Mouse (Mus musculus): ENCODE results near the gene Gm20715. TPM values are rescaled to one million over a fixed set of nuclear protein-coding genes. Genes with fewer than 3 reads are reported as not detected.
"Not testable (repeated sequence)": the region's sequence is repeated elsewhere in the genome, so short reads cannot be mapped to it uniquely, and the experiment has no call there.

The Gm20715 gene
- total RNA-seq (2015; ENCODE audit: low replicate concordance) (not detected in 2 replicates), total RNA-seq (2017; ENCODE audit: low replicate concordance) (not detected in 2 replicates)

DNA sequence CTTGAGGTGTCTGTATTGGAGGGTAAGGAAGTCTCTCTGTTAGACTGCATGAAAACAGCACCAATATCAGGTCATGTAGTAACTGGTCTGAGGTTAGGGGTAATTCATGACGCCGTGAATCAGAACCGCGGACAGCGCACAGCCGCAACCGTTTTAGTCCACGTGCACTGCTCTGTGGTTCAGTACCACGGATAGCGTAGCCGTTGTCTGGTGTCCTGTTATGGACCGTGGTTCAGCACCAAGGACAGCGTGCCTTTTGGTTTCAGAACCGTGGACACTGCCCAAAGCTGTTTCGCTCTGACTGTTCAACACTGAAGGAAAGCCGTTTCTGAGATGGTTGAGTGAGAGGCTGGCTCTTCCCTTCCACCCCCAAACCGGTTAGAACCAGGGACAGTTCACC, at the start of gene Gm20715:
TSS of gene Gm20715 (plus strand) at position 235 of the 400 bp plus-strand sequence.
- ATAC-seq (replicated peaks; ENCODE audit: low FRiP score, poor library complexity, severe bottlenecking) = no peak

- ATAC-seq (replicated peaks; ENCODE audit: low FRiP score, poor library complexity, severe bottlenecking) = no peak
These were observed 49.5 kb upstream of the Gm20715 start for GRCm38 (mm10) chr7:6360477-6361060.

DNA sequence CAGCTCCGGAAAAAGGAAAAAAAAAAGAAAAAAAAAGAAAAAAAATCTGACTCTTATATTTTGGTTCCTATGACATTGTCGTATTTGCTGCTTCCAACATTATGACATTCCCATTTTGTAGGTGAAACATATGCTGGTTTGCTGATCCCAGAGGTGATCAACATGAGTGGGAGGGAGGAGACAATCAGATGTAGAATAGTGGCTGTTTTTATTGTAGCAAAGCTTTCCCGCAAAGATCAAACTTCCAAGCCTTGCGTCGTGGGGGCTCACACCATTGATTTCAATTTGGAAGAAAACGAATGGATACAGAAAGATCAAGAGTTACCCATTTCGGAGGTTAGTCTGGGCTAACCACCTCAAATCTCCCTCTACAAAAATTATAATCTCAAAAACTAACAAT, 48.3 kb upstream of the Gm20715 start:
- no peak for ATAC-seq (replicated peaks; ENCODE audit: low FRiP score, poor library complexity, severe bottlenecking)

GRCm38 (mm10) chr7:6362268-6363046, 47.6 kb upstream of the Gm20715 start:
- peak; percentile 71 for ATAC-seq (replicated peaks; ENCODE audit: low FRiP score, poor library complexity, severe bottlenecking)

DNA sequence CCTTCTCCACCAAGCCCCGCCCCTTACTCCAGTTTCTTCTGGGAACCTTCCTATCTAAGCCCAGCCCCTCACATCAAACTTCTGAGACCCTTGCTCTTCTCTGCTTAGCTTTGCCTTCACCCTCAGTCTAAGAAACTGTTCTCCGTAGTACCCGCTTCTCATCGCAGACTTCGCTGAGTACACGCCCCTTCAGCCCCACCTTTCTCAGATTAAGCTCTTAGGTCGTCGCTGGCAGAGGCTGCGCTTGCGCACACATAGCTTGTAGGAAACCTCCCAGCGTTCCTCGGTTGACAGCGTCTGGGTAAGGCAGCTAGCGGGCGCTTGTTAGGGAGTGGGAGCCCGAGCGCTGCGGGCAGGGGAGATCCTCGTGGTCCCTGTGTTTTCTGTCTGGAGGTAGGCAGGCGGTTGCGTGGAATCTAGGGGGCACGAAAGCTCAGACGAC, 47.0 kb upstream of the Gm20715 start, which contains the start of gene Zfp78:
TSS of gene Zfp78 (plus strand) at position 234 of the 442 bp plus-strand sequence.
- peak; percentile 83 for ATAC-seq (replicated peaks; ENCODE audit: low FRiP score, poor library complexity, severe bottlenecking)

- no peak for ATAC-seq (replicated peaks; ENCODE audit: low FRiP score, poor library complexity, severe bottlenecking)
These were observed 45.3 kb upstream of the Gm20715 start for GRCm38 (mm10) chr7:6364761-6365160.

DNA sequence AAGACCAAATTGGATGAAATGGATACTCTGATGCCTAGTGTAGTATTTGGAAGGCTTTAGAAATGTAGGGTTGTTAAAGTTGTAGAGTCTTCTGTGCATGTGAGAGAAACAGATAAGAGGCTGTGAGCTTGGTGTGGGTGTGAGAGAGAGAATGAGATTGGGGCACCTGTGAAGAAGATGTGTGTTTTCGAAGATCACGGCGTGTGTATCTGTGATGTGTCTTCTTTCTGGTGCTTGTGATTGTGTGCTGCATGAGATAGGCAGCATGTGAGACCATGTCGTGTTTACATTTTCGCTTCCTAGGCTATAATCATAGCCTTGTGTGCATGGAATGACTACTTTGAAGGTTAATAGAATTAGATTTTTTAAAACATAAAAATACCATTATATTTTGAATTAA, 42.9 kb upstream of the Gm20715 start:
- no peak for ATAC-seq (replicated peaks; ENCODE audit: low FRiP score, poor library complexity, severe bottlenecking)

- ATAC-seq (replicated peaks; ENCODE audit: low FRiP score, poor library complexity, severe bottlenecking) = not testable (repeated sequence)
These were observed 41.9 kb upstream of the Gm20715 start for GRCm38 (mm10) chr7:6368146-6368545.

DNA sequence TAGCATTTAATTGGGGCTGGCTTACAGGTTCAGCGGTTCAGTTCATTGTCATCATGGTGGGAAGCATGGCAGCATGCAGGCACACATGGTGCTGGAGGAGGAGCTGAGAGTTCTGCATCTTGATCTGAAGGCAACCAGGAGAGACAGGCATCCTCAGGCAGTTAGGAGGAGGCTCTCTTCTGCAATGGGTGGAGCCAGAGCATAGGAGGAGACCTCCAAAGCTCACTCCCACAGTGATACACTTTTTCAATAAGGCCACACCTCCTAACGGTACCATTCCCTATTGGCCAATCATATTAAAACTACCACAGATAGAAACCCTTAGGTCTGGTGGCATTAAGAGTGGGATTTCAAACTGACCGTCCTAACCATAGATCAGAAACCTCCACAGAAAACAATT, 40.6 kb upstream of the Gm20715 start:
- ATAC-seq (replicated peaks; ENCODE audit: low FRiP score, poor library complexity, severe bottlenecking) = no peak

DNA sequence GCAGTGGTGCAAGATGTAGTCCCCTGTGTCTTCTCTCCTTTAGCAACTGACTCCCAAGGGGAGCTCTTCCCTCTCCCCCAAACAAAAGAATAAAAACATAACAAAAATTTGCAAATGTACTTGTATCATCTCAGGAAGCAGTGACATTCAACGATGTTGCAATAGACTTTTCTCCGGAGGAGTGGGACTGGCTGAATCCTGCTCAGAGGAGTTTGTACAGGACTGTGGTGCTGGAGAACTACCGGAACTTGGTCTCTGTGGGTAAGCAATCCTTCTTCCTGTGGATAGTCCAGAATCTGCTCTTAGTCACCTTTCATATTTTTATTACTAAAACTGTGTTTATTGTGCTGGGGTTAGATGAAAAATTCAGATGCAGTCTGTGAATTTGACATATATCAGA, 37.1 kb upstream of the Gm20715 start:
- ATAC-seq (replicated peaks; ENCODE audit: low FRiP score, poor library complexity, severe bottlenecking) = no peak

DNA sequence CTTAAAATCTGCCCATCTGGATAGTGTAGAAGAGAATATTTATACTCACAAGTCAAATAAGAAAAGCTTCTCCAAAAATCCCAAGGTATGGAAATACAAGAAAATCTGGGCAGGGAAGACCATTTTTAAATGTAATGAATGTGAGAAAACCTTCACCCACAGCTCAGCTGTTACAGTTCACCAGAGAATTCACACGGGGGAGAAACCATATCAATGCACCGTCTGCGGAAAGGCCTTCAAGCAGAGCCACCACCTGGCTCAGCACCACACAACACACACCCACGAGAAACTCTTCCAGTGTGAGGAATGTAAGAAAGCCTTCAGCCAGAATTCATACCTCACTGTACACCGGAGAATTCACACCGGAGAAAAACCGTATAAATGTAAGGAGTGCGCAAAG, 31.6 kb upstream of the Gm20715 start:
- ATAC-seq (replicated peaks; ENCODE audit: low FRiP score, poor library complexity, severe bottlenecking) = no peak

DNA sequence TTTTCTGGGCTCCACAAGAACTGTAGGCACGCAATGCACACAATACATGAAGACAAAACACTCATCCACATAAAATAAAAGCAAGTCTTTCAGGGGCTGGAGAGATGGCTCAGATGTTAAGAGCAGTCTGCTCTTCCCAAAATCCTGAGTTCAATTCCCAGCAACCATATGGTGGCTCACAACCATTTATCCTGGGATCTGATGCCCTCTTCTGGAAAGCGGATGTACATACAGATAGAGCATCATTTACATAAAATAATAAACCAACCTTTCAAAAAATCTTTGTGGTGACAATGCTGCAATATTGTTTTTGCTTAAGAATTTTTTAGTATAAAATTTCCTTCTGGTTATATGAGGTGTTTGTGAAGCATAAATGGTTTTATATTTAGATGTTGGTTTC, 28.6 kb upstream of the Gm20715 start:
- ATAC-seq (replicated peaks; ENCODE audit: low FRiP score, poor library complexity, severe bottlenecking) = no peak

- peak; percentile 82 for ATAC-seq (replicated peaks; ENCODE audit: low FRiP score, poor library complexity, severe bottlenecking)
These were observed 27.0 kb upstream of the Gm20715 start, which contains the start of gene Zfp28 for GRCm38 (mm10) chr7:6383044-6383455. Zfp28 (plus strand) TSS chr7:6383295.

DNA sequence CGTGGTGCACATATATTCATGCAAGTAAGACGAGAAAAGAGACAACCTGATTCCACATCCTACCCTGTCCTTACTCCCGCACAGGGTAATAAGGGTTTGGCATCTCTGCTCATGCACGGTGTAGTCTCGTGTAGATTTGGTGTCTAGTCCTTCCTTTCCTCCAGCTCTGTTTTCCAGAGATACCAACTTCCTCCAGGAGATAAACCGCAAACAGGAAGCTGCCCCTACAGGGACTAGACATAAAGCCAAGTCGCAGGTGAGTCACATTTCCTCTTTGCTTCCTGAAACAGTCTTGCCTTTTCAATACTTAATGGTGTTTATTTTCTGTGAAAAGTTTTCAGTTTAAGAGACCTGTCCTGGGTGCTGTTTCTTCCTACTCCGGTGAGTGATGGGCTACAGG, 26.1 kb upstream of the Gm20715 start:
- ATAC-seq (replicated peaks; ENCODE audit: low FRiP score, poor library complexity, severe bottlenecking) = no peak

- ATAC-seq (replicated peaks; ENCODE audit: low FRiP score, poor library complexity, severe bottlenecking) = no peak
These were observed 23.1 kb upstream of the Gm20715 start for GRCm38 (mm10) chr7:6386995-6387394.

DNA sequence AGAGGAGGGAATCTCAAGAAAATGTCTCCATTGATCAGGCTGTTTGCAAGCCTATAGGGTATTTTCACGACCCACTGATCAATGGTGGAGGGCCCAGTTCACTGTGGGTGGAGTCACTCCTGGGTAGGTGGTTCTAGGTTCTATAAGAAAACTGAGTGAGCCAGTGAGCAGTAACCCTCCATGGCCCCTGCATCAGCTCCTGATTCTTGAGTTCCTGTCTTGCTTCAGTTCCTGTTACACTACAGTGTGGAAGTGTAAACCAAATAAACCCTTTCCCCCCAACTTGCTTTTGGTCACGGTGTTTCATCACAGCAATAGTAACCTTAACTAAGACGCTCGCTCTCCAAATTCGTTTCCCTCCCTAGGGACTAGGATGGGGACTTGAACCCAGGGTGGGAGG, 21.1 kb upstream of the Gm20715 start:
- no peak for ATAC-seq (replicated peaks; ENCODE audit: low FRiP score, poor library complexity, severe bottlenecking)

DNA sequence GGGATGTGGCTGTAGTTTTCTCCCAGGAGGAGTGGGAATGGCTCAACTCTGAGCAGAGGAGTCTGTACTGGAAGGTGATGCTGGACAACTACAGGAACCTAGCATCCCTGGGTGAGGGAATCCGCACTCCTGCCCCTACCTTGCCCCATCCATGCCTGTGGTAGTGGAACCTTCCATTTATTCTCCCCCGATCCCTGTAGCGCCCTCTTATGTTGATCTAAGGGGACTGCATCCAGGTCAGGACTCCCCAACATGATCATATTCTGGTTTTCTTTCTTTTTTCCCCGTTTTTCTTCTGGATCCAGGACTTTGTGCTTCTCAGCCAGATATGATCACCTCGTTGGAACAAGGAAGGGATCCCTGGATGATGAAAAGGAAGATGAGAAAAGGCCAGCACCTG, 20.6 kb upstream of the Gm20715 start:
- ATAC-seq (replicated peaks; ENCODE audit: low FRiP score, poor library complexity, severe bottlenecking) = no peak

DNA sequence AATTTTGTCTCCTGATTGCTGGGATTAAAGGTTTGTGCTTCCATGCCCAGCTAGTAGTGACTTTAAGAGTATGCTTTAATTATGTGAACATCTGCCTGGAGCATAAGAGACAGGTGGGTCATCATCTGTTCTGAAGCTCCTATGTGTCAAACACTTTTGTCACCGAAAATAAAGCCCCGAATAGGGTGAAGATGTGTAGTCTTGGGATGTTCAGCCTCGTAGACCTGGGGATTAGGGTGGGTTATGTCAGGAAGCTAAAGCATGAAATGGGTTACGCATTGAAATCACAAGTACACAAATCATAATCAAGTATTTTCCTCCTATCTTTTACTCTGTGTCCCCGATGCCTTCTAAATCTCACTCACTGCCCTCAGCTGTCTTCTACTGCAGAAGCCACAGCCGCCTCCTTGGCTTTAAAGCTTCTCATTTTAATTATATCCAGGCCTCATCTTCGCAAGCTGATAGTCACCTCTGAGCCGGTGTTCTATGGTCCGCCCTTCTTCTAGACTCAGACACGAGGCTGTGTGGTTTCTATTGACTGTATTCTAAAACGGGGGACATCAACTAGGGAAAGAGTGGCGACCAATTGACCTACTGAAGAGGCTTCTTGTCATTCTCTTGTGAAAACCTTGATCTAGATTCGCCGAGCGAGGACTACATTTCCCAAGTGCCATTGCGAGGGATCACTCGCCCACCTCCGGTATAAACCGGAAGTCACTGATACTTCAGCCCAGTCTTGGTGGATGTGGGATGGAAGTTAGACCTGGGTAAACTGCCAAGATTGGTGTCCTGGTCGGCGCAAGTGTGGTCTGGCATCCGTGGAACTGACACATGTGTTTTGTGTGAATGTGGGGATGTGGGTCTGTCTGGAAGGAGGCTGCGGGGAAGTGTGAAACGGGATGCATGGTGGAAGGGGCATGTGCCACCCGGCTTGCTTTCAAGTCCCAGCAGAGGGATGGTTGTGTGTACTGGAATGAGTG, 11.8 kb upstream of the Gm20715 start, which contains the start of gene Smim17:
TSS of gene Smim17 (plus strand) at position 720 of the 980 bp plus-strand sequence.
- no peak for ATAC-seq (replicated peaks; ENCODE audit: low FRiP score, poor library complexity, severe bottlenecking)

- no peak for ATAC-seq (replicated peaks; ENCODE audit: low FRiP score, poor library complexity, severe bottlenecking)
These were observed 4.8 kb downstream of the Gm20715 start for GRCm38 (mm10) chr7:6414626-6415441.

Data from erythroid progenitor cell, adult 5-6 weeks (primary cell).